Mouse (Mus musculus): ENCODE results near the gene Nol11.

Gene Nol11

DNA sequence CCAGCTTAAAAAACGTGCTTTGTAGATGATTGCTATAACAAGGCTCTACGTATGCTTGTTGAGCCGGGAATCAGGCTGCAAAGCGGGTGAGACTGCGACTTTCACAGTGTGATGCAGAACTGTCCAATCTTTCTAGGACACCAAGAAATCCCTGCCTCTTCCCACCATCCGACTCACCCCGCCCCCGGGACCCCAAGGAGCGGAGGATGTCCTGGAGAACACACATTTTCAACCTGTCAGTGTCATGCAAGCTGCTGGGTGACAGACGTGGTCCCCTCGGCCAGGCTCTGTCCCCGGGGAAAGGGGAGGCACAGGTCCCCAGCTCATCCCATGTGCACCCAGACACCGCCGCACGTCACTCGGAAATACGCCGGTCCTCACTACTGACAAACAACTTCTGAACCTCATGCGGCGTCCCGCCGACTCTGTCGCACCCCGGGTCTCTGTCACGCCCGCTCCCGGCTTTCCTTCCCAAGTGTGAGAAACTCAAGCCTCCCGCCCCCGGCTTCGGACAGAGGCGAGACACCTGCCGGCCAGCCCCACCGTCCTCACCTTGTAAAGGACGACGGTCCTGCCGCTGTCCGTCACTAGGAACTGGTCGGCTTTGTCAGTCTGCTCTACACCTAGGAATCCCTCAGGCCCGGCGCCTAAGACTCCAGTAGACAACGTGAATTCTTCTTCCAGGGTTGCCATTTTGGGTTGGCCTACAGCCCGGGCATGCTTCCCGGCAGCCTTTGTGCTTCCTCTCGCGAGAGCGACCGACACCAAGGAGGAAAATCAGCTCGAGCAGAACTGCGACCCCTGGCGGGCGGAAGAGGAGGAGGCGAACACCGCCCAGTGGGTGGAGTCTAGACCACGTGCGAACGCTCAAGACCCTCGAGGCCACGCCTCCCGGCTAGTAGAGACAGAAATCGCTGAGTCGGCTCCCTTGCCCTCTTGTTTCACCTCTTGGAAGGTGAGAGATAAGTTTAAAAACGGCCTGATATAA, at the start of gene Nol11:
Gene Nol11 (minus strand): TSS at position 817 of the 988 bp plus-strand sequence.
- peak; percentile 97 to 98 for DNase-seq

DNA sequence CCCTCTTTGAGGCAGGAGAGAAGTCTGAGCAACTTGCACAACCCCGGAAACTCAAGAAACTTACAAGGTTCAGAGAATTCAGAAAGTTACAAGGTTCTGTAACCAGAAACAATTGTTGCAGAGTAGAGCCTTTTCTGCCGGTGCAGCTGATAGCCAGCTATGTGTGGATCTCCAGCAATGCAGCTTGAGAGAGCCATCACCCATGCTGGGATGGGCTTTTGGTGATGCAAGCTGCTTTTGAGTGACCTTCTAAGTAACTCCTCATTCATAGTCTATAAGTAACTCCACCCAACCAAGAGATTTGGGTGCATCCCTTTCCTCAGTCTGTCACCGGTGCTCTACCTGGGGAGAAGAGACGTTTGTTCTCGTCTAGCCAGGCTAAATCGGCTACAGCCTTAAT, 49.3 kb upstream of the Nol11 start:
- no peak for DNase-seq

DNA sequence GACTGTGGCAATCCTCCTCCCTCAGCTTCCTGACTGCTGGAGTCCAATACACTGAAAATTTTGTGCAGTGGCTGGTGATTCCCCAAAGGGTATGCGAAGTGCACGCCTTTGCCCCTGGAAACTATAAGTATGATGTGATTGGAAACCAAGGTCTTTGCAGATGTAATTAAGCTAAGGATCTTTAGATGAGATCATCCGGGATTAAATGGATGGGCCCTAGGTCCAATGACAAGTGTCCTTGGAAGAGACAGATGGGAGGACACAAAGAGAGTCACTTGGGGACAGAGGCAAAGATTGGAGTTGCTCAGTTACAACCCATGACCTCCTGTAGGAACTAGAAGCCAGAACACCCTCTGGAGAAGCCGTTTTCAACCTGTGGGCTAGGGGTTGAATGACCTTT, 48.4 kb upstream of the Nol11 start:
- DNase-seq, result no peak

DNA sequence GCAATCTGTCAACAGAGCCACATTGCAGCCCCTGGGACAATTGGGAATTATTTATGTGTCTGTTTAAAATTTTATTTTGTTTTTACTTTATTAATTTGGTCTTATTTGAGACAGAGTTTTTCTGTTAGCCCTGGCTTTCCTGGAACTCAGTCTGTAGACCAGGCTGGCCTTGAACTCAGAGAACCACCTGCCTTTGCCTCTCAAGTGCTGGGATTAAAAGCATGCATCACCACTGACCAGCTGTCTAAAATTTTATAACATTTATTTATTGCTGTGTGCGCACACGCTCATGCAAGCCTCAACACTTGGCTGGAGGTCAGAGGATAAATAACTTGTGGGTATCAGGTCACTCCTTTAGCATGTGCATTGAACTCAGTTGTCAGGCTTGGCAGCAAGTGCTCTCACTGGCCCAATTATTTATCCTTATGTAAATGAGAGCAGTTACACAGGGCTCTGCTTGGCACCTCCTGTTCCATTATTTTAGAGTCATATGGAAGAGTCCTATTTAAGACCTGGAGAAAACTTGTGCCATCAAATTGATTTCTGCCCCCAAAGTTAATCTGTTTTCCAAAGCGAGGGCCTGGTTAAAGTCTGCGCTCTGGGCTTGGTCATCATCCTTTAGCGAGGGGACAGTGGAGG, 44.2 kb upstream of the Nol11 start:
- DNase-seq, result no peak

DNA sequence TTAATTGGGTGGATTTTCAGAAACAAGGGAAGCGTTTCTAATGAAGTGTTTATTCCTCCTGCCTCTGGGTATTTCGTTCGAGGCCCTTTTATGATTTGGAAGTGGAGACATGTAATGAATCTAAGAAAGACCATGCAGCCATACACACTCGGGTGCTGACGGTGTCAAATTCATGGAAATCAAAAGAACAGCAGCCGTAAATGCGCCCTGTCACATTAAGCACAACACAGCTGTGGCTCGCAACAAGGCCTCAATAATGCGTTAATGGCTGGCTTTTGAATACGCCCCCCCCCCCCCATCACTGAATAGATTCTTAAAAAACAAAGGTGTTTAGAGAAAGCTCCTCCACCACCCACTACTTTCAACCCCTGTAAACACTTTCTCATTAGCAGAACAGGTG, 40.9 kb upstream of the Nol11 start:
- DNase-seq, result no peak

DNA sequence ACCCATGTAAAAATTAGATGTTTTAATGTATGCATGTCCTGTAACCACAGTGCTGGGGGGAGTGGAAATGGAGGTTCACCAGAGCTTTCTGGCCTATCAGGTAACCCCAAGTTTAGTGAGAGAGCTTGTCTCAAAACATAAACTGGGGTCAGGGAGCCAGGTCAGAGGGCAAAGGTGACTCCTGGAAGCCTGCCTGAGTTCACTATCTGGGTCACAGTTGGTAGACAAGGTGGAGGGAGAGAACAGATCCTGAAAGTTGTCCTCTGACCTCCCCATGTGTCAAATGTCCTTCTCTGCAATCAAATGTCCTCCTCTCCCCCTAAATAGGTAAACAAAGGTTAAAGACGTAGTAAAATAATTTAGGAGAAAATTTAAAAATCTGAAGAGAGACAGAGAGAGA, 37.2 kb upstream of the Nol11 start:
- no peak for DNase-seq

DNA sequence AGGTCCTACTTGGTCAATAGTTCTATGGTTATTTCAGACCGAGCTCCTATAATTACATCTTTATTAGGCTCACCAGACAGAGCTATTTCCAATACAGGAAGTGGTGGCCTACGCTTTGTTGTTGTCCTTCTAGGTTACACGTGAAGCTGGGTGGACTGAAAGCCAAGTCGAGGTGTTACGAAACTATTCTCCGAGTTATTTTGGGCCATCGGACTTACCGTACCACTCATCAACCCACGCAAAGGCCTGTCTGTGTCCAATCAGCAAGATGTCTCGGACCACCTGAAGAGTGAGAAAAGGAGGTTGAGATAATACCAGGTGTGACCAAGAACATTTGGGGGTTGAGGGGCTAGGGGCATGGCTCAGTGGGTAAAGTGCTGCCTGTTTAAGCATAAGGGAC, 36.8 kb upstream of the Nol11 start:
- DNase-seq, result no peak

DNA sequence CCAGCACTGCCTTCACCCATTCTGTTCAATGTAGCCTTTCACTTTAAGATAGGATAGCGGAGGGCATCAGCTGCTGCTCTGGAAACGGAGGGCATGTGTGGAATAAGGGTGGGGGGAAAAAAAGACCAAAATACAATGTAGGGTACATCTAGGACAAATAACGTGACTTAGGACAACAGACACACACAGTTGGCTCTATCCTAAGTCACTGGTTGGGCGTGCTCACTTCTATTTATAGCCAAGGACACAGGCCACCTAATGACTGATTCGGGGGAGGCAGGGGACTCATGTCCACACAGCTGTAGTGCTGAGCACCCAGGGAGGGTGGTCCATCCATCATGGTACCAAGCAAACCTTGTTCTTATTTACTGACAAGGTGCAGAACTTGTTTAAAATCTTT, 36.1 kb upstream of the Nol11 start:
- no peak for DNase-seq

DNA sequence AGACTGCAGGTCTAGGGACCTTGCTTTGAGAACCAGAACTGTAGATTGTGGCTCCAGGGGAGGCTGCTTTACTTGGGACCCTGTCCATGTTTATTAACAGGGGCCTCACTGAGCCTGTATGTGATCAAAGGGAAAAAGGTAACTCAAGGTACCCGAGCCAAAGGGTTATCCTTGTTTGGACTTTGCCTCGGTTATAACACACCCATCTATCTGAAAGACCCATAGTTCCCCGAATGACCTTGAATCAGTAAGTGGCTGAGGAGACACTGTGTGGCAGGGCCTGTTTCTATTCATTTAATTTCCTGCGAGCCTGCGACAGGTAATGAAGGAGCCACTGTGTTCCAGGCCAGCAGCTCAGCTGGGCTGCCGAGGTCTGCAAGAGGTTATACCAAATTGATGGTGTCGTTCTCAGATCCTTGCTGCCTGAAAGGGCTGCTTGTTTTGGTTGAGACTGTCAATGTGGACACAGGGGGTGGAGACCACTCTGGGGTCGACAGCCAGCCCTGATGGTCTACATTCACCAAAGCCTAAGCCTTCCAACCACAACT, 34.6 kb upstream of the Nol11 start:
- DNase-seq, result no peak

DNA sequence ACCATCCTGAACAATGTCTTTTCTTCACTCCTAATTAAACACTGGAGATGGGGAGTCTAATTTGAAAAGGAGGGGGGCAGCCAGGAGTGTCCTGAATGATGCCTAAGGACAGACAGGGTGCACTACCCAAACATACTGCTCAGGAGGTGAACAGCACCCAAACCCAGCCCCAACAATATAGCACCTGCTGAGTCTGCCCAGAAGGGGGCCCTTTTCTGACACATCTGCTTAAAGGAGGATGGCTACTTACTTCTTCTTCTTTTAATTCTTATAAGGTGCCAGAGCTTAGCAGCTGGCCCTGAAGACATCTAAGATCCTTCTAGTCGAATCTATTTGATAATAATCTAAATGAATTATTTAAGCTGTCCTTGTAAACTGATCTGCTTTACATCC, 34.0 kb upstream of the Nol11 start:
- DNase-seq, result peak in 1 of 2 experiments; percentile 11

DNA sequence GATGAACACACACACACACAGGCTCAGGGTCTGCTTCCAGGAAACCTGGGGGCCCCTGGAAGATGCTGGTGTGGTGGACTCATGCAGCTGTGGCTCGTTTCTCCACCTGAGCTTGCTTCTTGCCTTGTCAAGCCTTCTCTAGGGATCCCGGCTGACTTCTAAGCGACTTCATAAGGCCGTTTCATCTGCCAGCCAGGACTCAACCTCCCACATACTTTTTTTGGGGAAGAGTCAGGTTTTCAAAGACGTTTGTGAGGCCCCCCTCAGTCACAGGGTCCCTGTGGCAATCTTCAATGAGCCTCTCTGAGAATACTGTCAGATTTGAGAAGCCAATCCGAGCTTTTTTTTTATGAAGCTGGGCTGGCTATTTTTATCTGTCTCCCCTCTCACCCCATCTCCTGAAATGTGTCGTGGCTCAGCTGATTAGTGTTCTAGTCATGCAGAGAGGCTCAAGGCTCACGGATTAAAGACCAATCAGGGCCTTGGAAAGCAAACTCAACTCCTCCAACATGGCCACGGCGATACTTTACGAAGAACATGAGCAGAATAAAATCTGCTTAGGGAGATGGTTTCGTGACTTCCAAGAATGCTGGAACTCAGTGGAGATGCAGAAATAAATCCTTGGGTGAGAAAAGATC, 33.5 kb upstream of the Nol11 start:
- no peak for DNase-seq

DNA sequence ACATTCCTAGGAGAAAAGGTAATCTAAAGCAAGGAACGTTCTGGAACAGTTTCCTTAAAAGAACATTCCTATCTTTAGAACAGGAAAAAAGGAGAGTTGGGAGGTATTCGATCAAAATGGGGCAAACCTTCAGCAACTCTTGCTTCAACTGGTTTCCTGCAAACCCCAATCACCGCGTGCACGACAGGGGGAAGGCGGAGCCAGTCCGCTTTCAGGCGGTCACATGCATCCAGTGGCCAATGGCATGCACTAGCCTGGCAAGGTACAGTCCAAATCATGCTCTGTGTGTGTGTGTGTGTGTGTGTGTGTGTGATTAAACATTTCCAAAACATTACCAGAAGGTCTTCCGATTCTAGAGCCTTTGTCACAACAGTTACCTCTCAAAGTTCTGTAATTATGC, 25.9 kb upstream of the Nol11 start:
- no peak for DNase-seq

DNA sequence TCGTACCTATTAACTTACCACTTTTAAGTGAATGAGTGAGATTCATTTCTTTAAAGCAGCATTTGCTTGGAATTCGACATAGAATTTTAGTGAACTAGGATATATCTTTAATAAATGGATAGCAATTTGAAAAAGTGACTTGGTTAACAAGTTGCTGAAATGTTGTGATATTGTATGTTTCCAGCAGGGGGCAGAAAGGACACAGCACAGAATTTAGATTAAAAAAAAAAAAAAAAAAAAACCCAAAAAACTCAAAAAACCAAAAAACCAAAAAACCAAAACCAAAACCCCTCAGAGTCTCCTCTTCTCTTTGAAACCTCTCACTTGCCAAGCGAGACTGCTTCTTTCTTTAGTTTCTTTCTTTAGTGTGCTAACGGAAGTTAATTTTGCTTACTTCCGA, 24.6 kb upstream of the Nol11 start:
- no peak for DNase-seq

DNA sequence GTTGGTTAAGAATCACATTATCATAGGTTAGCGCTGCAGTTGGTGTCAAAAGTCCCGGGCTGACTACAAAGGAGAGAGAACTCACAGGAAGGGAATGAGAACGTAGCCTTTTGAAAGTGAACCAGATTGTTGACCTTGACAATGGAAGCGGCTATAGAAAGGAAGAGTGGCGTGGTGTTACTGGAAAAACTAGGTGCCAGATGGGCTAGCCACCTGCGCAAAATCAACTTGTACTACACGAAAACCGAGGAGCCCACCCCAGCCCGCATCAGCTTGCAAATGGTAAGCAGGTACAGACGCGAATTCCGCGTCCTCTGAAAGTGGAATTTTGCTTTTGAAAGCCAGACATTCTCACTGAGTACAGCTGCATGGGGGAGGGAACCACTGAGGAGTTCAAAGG, 20.6 kb upstream of the Nol11 start:
- no peak for DNase-seq

DNA sequence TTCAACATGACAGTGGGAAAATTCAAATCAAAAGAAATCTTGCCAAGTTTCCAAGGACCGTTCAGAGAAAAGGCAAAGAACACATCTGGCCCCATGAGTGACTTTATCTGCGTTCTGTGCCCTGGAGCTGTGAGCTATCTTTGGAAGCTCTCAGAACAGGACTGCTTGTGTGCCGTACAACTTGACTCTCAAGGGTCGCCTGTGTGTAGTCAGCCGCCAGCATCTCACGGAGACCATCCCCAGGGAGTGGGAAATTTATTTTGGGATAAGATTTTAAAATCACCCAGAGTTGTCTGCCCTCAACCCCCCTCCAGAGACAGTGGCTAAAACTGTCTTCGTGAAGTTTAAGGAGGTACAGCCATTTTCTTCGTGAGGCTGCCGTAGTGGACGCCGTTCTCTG, 12.6 kb upstream of the Nol11 start:
- DNase-seq, result no peak

DNA sequence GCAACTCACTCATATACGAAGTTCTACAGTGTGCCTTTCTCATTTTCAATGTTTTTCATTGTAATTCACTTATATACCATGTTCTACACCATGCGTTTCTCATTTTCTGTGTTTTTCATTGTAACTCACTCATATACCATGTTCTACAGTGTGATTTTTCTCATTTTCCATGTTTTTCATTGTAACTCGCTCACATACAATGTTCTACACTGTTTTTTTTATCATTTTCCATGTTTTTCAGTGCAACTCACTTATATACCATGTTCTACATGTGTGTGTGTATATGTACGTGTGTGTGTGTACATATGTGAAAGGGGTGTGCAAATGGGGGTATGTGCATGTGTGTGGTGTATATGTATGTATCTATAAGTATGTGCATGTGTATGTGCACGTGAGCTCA, 10.1 kb upstream of the Nol11 start:
- no peak for DNase-seq

DNA sequence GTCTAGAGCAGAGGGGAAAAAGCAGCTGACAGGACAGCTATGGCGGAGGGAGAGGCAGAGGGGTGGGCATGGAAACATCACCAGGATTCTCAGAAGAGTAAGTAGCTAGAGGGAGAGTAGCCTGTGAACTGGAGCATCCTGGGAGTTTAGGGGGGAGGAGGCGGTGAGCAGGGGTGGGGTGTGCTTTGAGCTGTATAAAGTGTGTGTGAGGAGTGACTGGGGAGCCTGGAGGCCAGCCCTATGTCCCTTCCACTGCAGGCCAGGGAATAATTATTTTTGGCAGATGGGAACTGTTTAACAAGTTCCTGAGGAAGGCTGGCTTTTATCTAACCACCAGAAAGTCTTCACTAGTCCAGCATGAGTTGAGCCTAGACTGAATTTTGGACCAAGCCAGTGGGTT, 6.2 kb upstream of the Nol11 start:
- DNase-seq, result no peak

DNA sequence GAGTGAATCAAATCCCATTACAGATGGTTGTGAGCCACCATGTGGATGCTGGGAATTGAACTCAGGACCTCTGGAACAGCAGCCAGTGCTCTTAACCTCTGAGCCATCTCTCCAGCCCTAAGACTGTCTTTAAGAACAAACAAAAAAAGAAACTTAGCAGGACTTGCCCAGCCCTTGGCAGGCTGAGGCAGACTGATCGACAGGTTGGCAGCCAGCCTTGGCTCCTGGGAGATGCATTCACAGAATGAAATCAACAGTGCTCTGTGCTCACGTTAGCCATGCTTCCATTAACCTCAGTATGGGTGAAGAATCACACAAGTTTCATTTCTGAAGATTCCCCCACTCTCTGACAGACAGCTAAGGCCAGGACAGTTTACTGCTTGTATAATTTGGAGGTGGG, 1.2 kb upstream of the Nol11 start:
- no peak for DNase-seq

DNA sequence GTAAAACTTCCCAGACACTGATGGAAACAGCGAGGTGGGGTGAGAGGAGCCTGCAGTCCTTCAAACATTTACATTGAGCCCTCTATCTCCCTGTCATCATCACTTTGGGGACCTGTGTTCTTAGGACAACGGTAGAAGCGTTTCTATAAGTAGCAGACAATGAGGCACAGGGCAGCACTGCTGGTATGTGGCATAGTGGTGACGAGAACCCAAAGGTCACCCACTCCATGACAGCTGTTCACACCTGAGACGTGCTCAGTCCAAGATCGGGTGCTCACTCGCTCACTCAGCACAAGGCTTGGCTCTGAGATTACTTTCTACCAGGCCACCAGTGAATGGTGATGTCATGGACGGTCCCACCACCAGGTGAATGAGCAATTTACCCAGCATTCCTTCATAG, 5.4 kb downstream of the Nol11 start:
- DNase-seq, result no peak

DNA sequence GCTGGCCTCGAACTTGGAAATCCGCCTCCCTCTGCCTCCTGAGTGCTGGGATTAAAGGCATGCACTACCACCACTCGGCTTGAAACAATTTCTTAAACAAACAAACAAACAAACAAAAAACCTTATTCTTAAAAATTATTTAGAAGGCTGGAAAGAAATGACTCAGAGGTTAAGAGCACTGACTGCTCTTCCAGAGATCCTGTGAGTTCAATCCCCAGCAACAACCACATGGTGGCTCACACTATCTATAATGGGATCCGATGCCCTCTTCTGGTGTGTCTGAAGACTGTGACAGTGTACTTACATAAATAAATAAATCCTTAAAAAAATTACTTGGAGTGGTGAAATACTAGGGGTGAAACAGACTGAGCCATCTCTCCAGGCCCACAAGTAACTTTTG, 28.0 kb downstream of the Nol11 start:
- no peak for DNase-seq

DNA sequence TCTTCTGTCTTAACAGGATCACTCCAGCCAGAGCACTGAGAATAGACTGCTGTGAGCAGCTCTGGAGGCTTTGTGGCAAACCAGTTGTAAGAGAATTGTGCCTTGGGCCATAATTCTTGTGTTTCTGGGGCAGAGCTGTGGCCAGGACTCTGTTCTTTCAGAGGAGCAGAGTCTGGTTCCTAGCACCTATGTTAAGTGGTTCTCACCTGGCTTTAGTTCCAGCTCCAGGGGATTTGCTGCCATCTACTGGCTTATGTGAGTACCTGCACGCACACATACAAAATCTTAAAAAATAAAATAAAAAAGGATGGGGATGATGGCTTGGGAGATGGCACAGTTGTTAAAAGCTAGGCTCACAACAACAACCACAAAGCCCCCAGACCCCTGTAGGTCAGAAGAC, 30.1 kb downstream of the Nol11 start:
- DNase-seq, result no peak

DNA sequence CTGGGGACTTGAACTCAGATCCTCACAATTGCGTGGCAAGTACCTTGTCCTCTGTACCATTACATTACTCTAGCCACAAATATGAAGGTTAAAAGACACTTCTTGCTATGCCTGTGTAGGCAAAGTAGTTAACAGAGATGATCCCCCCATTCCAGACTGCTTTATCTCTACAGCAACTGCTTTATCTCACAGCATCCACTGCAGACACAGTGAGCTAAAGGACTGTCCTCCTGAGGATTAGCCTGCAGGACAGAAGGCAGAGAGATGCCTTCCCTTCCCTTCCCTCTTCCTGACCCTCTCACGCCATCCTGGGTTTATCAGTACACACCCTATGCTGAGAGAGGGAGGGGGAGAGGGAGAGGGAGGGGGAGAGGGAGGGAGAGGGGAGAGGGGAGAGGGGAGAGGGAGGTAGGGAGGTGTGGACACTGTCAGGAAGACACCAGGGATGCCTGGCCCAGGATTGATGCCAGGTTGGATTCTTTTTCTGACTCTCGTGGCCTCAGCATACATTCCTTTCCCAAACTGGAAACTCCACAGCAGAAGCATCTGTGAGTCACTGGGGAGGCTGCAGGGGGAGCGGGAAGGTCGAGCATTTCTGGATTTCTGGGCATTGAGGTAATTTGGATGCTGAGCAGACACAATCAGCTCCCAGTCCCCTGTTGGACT, 32.1 kb downstream of the Nol11 start:
- no peak for DNase-seq

DNA sequence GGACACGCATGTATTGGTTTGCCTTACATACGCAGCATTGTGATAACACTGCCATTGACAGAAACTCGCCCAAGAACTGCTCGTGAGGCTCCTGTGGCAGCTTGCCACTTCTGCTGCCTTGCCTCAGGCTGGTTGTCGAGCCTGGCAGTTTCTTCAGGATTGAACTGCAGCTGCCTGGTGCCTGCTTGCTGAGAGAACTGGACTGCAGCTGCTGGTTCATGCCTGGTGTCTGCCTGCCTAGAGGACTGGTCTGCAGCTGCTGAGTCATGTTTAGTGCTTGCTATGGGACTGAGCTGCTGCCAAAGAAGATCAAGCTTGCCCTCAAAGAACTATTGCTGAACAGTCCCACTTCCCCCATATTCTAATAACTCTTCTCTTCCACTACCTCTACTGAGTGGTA, 33.9 kb downstream of the Nol11 start:
- no peak for DNase-seq
